Mouse (Mus musculus) liver, postnatal 0 days (tissue): ENCODE results near the gene Arhgap25. TPM values are rescaled to one million over a fixed set of nuclear protein-coding genes. Genes with fewer than 3 reads are reported as not detected.

ENCODE experiments used
- ATAC-seq: fragments of 200-750 bp; cut with Nextera tagmentation; 2 replicates; pipeline ENCODE4 v1.8.0; 2017; ENCODE audit warnings: mild to moderate bottlenecking, moderate library complexity
- DNase-seq: peaks from one replicate; pipeline ENCODE4 v3.0.0-alpha.2; 2016
- H3K27ac ChIP-seq: fragments of 300-500 bp; sonication (generic); 2 replicates; pipeline ENCODE4 v1.5.1; 2014; ENCODE audit warnings: antibody characterized with exemption, moderate library complexity, mild to moderate bottlenecking, low read depth
- H3K27me3 ChIP-seq: fragments of 300-500 bp; sonication (generic); 2 replicates; pipeline ENCODE4 v1.6.1; 2014; ENCODE audit warnings: low read length, control low read depth, mixed read lengths; ENCODE audit not compliant: insufficient read depth
- H3K36me3 ChIP-seq: fragments of 300-500 bp; sonication (generic); replicated peaks from 2 replicates; pipeline ENCODE4 v1.6.1; 2014; ENCODE audit warnings: mild to moderate bottlenecking, control low read depth, low read length, moderate library complexity, mixed read lengths; ENCODE audit not compliant: insufficient read depth
- H3K4me1 ChIP-seq: fragments of 300-500 bp; sonication (generic); 2 replicates; pipeline ENCODE4 v1.6.1; 2014; ENCODE audit warnings: antibody characterized with exemption, mild to moderate bottlenecking, control low read depth; ENCODE audit not compliant: insufficient read depth
- H3K4me2 ChIP-seq: fragments of 300-500 bp; sonication (generic); 2 replicates; pipeline ENCODE4 v1.6.1; 2014; ENCODE audit warnings: low read depth, mild to moderate bottlenecking, low read length, moderate library complexity, mixed read lengths
- H3K4me3 ChIP-seq: fragments of 300-500 bp; sonication (generic); 2 replicates; pipeline ENCODE4 v1.5.1; 2014; ENCODE audit warnings: low read depth, low read length
- H3K9ac ChIP-seq: fragments of 300-500 bp; sonication (generic); replicated peaks from 2 replicates; pipeline ENCODE4 v1.6.1; 2014; ENCODE audit warnings: mild to moderate bottlenecking, moderate library complexity
- H3K9me3 ChIP-seq: fragments of 300-500 bp; sonication (generic); 2 replicates; pipeline ENCODE4 v1.6.1; 2016; ENCODE audit warnings: mild to moderate bottlenecking, control low read depth, low read length, mixed read lengths
- CTCF ChIP-seq: sonication (generic); IDR thresholded peaks from 2 replicates; pipeline ENCODE4 v1.5.1; 2016; ENCODE audit warnings: antibody characterized with exemption, low read depth
- EP300 ChIP-seq: IDR thresholded peaks from 2 replicates; pipeline ENCODE4 v1.6.1; 2016; ENCODE audit warnings: antibody characterized with exemption, low read depth, mild to moderate bottlenecking
- WGBS: fragments of 180-500 bp; shearing (Covaris S2); extraction: QIAGEN DNeasy Blood & Tissue Kit; methylation state at CpG from one replicate; pipeline ENCODE4 v1.1.7; 2014; ENCODE audit not compliant: insufficient replicate concordance; 5-methylcytosine and 5-hydroxymethylcytosine counted together
- polyA plus RNA-seq: library from polyadenylated mRNA; unstranded; fragments of >200 nt; fragmentation: Nextera tagmentation; extraction: Ambion mirVana; gene quantifications from 2 replicates; pipeline ENCODE4 v1.2.1, GENCODE M21; 2015

Gene Arhgap25
- polyA plus RNA-seq, 1 experiment from 2014 or later, result 6.0 TPM

- ATAC-seq (no peak), DNase-seq (no peak)
- Histone ChIP-seq H3K4me2 (no peak overlapping the region), H3K9me3 (no peaks in the 10 kb centered on the region), H3K9ac (no peak overlapping the region), H3K4me3 (no peak overlapping the region), H3K27me3 (no peaks in the 10 kb centered on the region), H3K36me3 (no peaks in the 10 kb centered on the region), H3K4me1 (no peaks in the 10 kb centered on the region), H3K27ac (no peak overlapping the region)
- WGBS, result 65% methylated on average over 9 of the region's 9 CpGs
- TF ChIP-seq EP300 (no peak), CTCF (no peak)
Observed at GRCm38 (mm10) chr6:87567686-87568593, 34.9 kb upstream of the Arhgap25 start.

DNA sequence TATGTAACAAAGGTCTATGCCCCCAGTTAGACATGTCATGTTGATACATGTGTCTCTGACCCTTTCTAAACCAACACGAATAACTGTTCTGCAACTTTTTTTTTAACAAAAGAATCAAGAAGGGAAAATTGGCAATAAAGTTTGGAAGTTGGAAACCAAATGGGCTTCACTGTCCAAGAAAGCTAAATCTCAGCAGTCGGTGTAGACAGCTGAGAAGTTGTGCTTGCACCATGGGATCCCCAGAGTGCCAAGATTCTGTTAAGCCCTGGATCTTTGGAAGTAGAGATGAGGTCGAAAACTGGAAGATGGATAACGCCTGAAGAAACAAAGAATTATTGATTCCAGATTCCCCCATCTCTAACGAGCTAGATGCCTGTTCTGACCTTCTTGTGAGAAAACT lies 32.1 kb upstream of the Arhgap25 start:
- ATAC-seq (no peak), DNase-seq (no peak)
- TF ChIP-seq CTCF, result no peak
- no peak for TF ChIP-seq EP300
- no peaks in the 10 kb centered on the region for H3K36me3 ChIP-seq
- H3K27me3 ChIP-seq, result no peaks in the 10 kb centered on the region
- no peaks in the 10 kb centered on the region for H3K9me3 ChIP-seq
- 79% methylated on average over 5 of the region's 5 CpGs for WGBS
- H3K4me2 ChIP-seq, result no peak overlapping the region
- no peaks in the 10 kb centered on the region for H3K4me1 ChIP-seq
- no peak overlapping the region for H3K27ac ChIP-seq
- H3K4me3 ChIP-seq, result no peak overlapping the region
- H3K9ac ChIP-seq, result no peak overlapping the region

- no peak overlapping the region for H3K4me2 ChIP-seq
- WGBS, result 75% methylated on average over 4 of the region's 4 CpGs
- no peak overlapping the region for H3K4me3 ChIP-seq
- DNase-seq (no peak), ATAC-seq (no peak)
- no peaks in the 10 kb centered on the region for H3K4me1 ChIP-seq
- TF ChIP-seq EP300 (no peak), CTCF (no peak)
- H3K27me3 ChIP-seq, result no peaks in the 10 kb centered on the region
- H3K9me3 ChIP-seq, result no peaks in the 10 kb centered on the region
- no peak overlapping the region for H3K27ac ChIP-seq
- H3K36me3 ChIP-seq, result no peaks in the 10 kb centered on the region
- no peak overlapping the region for H3K9ac ChIP-seq
Observed at GRCm38 (mm10) chr6:87564356-87564755, 31.3 kb upstream of the Arhgap25 start.

DNA sequence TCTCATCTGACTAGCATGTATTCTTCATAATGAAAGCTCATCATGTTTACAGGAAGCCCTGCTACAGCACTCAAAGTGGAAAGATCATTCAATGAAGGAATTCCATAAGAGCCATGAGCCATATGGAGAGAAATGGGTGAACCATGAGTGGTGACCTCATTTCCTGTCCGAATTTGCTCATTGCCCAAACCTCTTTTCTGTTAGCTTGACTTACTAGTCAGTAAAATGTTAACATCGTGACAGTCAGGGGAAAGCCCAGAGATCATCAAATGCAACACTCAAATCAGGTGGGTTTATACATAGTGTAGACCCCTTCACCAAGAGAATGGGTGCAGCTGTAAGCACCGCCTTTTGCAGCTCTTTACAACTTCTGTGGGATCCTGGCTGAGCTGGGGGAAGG lies 20.7 kb upstream of the Arhgap25 start:
- DNase-seq, result no peak
- WGBS, result 68% methylated on average over 3 of the region's 3 CpGs
- H3K4me1 ChIP-seq, result peaks cover 7% of the 10 kb centered on the region; the same call in 1 of the 2 replicates
- TF ChIP-seq CTCF (no peak), EP300 (no peak)
- no peak overlapping the region for H3K4me3 ChIP-seq
- H3K4me2 ChIP-seq, result no peak overlapping the region
- no peak for ATAC-seq
- no peaks in the 10 kb centered on the region for H3K9me3 ChIP-seq
- H3K27ac ChIP-seq, result no peak overlapping the region
- H3K36me3 ChIP-seq, result no peaks in the 10 kb centered on the region
- no peak overlapping the region for H3K9ac ChIP-seq
- no peaks in the 10 kb centered on the region for H3K27me3 ChIP-seq

DNA sequence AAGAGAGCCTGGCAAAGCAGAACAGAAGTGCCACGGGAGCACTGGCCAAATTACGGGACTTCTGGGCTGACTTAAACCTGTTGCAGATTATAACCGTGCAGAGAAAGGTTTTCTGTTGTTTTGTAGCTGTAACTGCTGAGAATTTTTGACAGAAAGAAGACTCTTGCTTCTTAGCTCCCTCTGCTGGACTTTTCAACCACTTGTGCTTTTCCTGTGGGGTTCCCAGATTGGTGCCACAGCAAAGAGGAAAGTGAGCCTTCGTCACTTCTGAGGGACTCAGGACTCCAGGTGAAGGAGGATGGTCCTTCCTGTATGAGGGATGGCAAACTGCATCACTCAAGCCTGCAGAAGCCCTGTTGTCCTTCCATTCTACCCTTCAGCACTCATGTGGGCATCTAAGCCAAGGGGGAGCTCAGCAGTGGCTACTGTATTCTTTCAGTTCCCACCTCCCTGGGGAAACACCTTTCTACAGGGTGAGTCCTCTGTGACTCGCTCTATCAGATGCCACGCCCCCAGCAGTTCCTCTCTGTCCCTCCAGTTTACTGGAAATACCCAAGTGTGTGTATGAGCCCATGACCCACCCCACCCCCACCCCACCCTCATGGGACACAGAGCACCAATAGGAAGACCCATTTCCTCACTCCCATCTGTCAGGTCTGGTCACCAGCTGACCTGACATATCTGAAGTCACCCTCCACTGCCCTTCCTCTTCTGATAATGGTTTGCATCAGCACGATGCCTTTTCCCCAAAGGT lies 19.2 kb upstream of the Arhgap25 start:
- H3K9me3 ChIP-seq, result no peaks in the 10 kb centered on the region
- WGBS, result 29% methylated on average over 7 of the region's 7 CpGs
- no peak overlapping the region for H3K27ac ChIP-seq
- ATAC-seq (peak; percentile 63), DNase-seq (peak; percentile 47)
- H3K4me3 ChIP-seq, result no peak overlapping the region
- peaks cover 7% of the 10 kb centered on the region; the same call in 1 of the 2 replicates for H3K4me1 ChIP-seq
- no peaks in the 10 kb centered on the region for H3K36me3 ChIP-seq
- no peak overlapping the region for H3K9ac ChIP-seq
- H3K4me2 ChIP-seq, result peak overlapping the region; percentile 42; the same call in 1 of the 2 replicates
- no peaks in the 10 kb centered on the region for H3K27me3 ChIP-seq
- TF ChIP-seq EP300 (no peak), CTCF (peak; percentile 72)

DNA sequence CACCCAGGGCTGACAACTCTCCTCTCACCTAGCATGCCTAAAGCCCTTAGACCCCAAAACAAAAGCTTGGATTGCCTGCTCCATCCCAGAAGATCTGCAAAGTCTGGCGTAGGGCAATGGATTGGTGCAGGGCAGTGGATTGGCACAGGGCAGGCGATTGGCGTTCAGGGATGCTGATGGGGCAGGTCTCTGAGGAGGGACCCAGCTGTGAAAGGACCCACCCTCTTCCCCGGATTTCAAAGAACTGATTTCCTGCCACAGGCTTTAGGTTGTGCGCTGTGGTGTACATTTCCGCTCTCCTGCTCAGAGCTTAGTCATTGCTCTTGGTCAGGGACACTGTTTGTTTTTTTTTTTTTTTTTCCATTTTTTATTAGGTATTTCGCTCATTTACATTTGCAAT lies 14.8 kb upstream of the Arhgap25 start:
- Histone ChIP-seq H3K4me2 (no peak overlapping the region), H3K27ac (no peak overlapping the region), H3K9me3 (no peaks in the 10 kb centered on the region), H3K9ac (no peak overlapping the region), H3K4me1 (peaks cover 9% of the 10 kb centered on the region), H3K4me3 (no peak overlapping the region), H3K36me3 (no peaks in the 10 kb centered on the region), H3K27me3 (no peaks in the 10 kb centered on the region)
- DNase-seq (no peak), ATAC-seq (no peak)
- 61% methylated on average over 7 of the region's 7 CpGs for WGBS
- TF ChIP-seq CTCF, result no peak
